Mouse (Mus musculus) liver, embryonic 12.5 days (tissue): ENCODE data around the gene Tfe3. TPM values are rescaled to one million over a fixed set of nuclear protein-coding genes. Genes with fewer than 3 reads are reported as not detected.
A peak's percentile ranks its signal among the peaks of the same experiment; 100 is the strongest.

Experiments
- ATAC-seq: fragments of 200-750 bp; cut with Nextera tagmentation; 2 replicates; pipeline ENCODE4 v1.8.0; 2017; ENCODE audit warnings: moderate number of reproducible peaks, mild to moderate bottlenecking, moderate library complexity
- H3K27ac ChIP-seq: fragments of 300-500 bp; sonication (generic); 2 replicates; pipeline ENCODE4 v1.5.1; 2016; ENCODE audit warnings: mild to moderate bottlenecking
- H3K27me3 ChIP-seq: fragments of 300-500 bp; sonication (generic); replicated peaks from 2 replicates; pipeline ENCODE4 v1.6.1; 2016; ENCODE audit warnings: mild to moderate bottlenecking, moderate library complexity
- H3K36me3 ChIP-seq: fragments of 300-500 bp; sonication (generic); 2 replicates; pipeline ENCODE4 v1.6.1; 2016; ENCODE audit warnings: mild to moderate bottlenecking, moderate library complexity
- H3K4me1 ChIP-seq: fragments of 300-500 bp; sonication (generic); 2 replicates; pipeline ENCODE4 v1.6.1; 2016
- H3K4me2 ChIP-seq: fragments of 300-500 bp; sonication (generic); 2 replicates; pipeline ENCODE4 v1.6.1; 2016; ENCODE audit warnings: mild to moderate bottlenecking, moderate library complexity
- H3K4me3 ChIP-seq: fragments of 300-500 bp; sonication (generic); 2 replicates; pipeline ENCODE4 v1.5.1; 2016; ENCODE audit warnings: mild to moderate bottlenecking, moderate library complexity
- H3K9ac ChIP-seq: fragments of 300-500 bp; sonication (generic); 2 replicates; pipeline ENCODE4 v1.6.1; 2016; ENCODE audit warnings: mild to moderate bottlenecking, moderate library complexity
- H3K9me3 ChIP-seq: fragments of 300-500 bp; sonication (generic); replicated peaks from 2 replicates; pipeline ENCODE4 v1.6.1; 2016; ENCODE audit warnings: mild to moderate bottlenecking, moderate library complexity
- WGBS: fragments of 180-500 bp; shearing (Covaris S2); methylation state at CpG from one replicate; pipeline ENCODE4 v1.1.7; 2016; ENCODE audit not compliant: insufficient replicate concordance; 5-methylcytosine and 5-hydroxymethylcytosine counted together
- polyA plus RNA-seq: library from polyadenylated mRNA; unstranded; fragments of >200 nt; fragmentation: Nextera tagmentation; extraction: Ambion mirVana; gene quantifications from 2 replicates; pipeline ENCODE4 v1.2.1, GENCODE M21; 2016

Tfe3 gene
- polyA plus RNA-seq, 1 experiment from 2014 or later: 14.1 TPM

DNA sequence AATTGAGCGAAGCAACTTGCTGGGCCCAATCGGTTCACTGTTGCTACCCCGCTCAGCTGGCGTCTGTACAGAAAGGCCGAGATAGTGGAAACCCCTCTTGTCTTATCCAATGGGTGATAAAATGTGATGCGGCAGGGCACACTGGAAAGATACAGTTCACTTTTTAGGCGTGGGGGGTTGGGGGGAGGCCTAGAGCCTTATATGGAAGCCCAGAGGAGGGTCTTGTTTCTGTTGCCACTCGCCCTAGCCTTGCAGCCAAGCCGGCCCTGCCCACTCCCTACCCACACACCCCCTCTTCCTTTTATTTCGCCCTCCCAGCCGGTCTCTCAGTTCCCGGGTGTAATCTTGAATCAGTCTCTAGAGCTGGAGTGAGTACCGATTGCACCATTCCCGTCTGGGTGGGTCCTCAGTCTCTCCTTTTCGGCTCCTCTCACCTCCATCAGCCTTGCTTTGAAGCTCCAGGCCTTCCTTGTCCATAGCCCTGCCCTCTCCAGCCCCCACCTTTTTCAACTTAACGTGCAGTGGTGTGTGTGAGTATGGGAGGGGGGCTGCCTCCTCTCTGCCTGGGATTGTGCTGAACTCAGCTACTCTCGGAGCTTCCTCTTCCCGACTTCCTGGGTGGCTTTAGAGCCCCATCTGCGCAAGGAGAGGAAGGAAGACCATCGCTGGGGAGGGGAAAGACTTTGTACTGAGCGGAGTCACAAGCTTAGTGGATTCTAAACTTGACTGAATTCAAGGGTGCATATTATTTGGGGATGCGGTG is 1.5 kb downstream of the Tfe3 start:
- H3K27me3 ChIP-seq: no peaks in the 10 kb centered on the region
- H3K9me3 ChIP-seq: no peaks in the 10 kb centered on the region
- WGBS: 3% methylated on average over 21 of the region's 22 CpGs
- H3K4me2 ChIP-seq: peak overlapping the region; percentile 83
- H3K4me1 ChIP-seq: peaks cover 46% of the 10 kb centered on the region
- H3K36me3 ChIP-seq: peaks cover 21% of the 10 kb centered on the region
- ATAC-seq: 0 out of 2 replicates have a peak, but pooled peaks have one; percentile 4
- peak overlapping the region; percentile 80 for H3K27ac ChIP-seq
- peak overlapping the region; percentile 73 for H3K9ac ChIP-seq
- peak overlapping the region; percentile 74 for H3K4me3 ChIP-seq

DNA sequence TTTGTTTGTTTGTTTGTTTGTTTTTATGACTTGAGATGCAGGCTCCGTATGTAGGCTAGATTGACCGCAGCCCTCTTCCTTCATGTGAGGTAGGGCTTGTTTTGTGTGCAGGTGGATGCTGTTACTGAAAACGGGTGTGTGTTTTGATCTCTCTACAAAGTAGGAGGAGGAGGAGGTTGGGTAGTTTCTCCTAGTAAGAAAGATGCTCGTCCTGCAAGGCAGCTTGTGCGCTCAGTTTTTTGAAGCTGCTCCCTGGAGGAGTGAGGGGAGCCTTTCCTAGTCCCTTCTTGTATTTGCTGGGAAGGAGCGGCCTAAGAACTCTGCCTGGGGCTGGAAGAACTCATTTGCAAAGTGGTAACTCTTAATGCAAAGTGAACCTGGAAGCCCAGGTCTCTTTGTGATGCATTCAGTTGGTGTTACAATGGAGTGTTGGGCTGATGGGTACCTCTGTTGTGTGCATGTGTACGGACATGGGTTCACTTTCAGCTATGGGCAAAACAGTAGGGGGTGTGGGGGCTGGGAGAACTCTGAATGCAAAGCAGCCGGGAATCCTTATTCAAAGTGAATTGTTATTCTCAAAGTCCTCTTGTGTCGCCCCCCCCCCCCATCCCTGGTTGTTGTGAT is 2.4 kb downstream of the Tfe3 start:
- H3K9ac ChIP-seq: peak overlapping the region; percentile 58; the same call in 1 of the 2 replicates

DNA sequence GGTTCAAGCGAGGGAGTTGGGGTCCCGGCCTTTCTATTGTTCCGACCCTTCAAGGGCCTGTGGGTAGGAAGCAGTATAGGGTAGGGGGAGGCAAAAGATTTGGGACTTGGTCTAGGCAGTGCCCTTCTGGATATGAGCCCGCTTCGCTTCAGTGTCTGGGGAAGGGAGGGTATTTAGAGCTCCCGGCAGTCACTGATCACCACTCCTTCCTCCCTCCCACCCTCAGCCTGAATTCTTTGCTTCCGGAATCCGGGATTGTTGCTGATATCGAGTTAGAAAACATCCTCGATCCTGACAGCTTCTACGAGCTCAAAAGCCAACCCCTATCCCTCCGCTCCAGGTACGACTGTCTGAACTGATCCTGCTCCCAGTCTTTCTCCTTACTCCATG is 2.9 kb downstream of the Tfe3 start:
- Histone ChIP-seq H3K4me2 (peak overlapping the region; percentile 83), H3K4me3 (peak overlapping the region; percentile 74), H3K27me3 (no peaks in the 10 kb centered on the region), H3K9me3 (no peaks in the 10 kb centered on the region), H3K9ac (peak overlapping the region; percentile 58), H3K27ac (peak overlapping the region; percentile 60; the same call in 1 of the 2 replicates), H3K4me1 (peaks cover 58% of the 10 kb centered on the region), H3K36me3 (peaks cover 32% of the 10 kb centered on the region)
- 14% methylated on average over 11 of the region's 13 CpGs for WGBS
- ATAC-seq: no peak

More for the DNA sequence above, 2.4 kb downstream of the Tfe3 start:
- Histone ChIP-seq H3K36me3 (peaks cover 26% of the 10 kb centered on the region), H3K4me2 (peak overlapping the region; percentile 83), H3K4me3 (peak overlapping the region; percentile 74), H3K4me1 (peaks cover 56% of the 10 kb centered on the region), H3K9me3 (no peaks in the 10 kb centered on the region), H3K27ac (no peak overlapping the region), H3K27me3 (no peaks in the 10 kb centered on the region)
- ATAC-seq: no peak
- 26% methylated on average over 9 of the region's 9 CpGs for WGBS

DNA sequence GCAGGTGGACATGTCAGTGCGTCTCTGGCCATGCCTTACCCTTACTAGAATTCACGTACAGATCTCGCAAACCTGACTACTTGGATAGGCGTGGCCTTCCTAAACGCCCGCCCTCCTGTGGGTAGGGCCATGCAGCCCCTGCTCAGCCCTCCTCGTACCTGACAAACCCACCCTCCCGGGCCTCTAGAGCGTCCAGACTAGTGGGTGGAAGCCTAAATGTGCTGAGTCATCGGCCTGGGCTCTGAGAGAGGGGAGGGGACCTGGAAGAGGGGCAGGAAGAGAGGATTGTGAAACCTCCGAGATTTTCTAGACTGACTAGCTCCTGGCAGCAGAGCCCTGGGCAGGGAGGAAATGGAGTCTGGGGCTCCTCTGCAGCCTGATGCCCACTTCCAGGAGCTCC is 3.4 kb downstream of the Tfe3 start:
- H3K4me2 ChIP-seq: peak overlapping the region; percentile 83
- H3K9ac ChIP-seq: peak overlapping the region; percentile 58
- no peaks in the 10 kb centered on the region for H3K9me3 ChIP-seq
- peak overlapping the region; percentile 74 for H3K4me3 ChIP-seq
- H3K4me1 ChIP-seq: peaks cover 58% of the 10 kb centered on the region
- WGBS: 6% methylated on average over 11 of the region's 11 CpGs
- peak overlapping the region; percentile 60; the same call in 1 of the 2 replicates for H3K27ac ChIP-seq
- no peaks in the 10 kb centered on the region for H3K27me3 ChIP-seq
- ATAC-seq: peak; percentile 58
- peaks cover 36% of the 10 kb centered on the region for H3K36me3 ChIP-seq

DNA sequence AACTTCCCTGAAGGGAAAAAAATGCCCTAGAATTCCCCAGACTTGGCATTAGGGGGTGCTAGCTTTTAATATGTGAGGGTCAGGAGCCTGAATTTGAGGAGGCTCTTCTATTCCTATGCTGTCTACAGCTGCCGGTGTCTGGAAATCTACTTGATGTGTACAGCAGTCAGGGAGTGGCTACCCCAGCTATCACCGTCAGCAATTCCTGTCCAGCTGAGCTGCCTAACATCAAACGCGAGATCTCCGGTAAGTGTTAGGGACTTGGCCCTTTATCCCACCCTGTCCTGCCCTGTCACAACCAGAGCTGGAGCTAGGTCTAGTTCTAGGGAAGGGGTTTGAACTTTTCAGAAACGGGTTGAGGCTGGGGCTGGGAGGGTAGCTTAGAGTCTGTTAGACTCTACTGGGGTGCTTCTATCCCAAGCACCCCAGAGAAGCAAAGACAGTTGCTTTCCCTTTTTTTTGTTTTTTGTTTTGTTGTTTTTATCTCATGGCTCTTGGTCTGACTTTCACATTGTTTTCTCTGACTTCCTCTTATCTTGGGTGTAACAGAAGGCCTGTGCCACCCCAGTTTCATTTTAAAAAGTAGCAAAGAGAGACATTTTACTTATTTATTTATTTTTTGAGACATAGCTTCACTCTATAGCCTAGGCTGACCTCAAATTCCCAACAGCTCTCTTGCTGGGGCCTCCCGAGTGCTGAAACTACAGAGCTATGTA is 7.1 kb downstream of the Tfe3 start:
- ATAC-seq: peak; percentile 48; the same call in 1 of the 2 replicates
- H3K4me2 ChIP-seq: peak overlapping the region; percentile 16; the same call in 1 of the 2 replicates
- H3K27ac ChIP-seq: peak overlapping the region; percentile 73
- peaks cover 42% of the 10 kb centered on the region for H3K4me1 ChIP-seq
- H3K27me3 ChIP-seq: no peaks in the 10 kb centered on the region
- 0 out of 2 replicates have a peak overlapping the region, but pooled peaks have one; percentile 35 for H3K9ac ChIP-seq
- H3K36me3 ChIP-seq: peaks cover 70% of the 10 kb centered on the region
- H3K9me3 ChIP-seq: no peaks in the 10 kb centered on the region
- 39% methylated on average over 7 of the region's 7 CpGs for WGBS
- H3K4me3 ChIP-seq: no peak overlapping the region

DNA sequence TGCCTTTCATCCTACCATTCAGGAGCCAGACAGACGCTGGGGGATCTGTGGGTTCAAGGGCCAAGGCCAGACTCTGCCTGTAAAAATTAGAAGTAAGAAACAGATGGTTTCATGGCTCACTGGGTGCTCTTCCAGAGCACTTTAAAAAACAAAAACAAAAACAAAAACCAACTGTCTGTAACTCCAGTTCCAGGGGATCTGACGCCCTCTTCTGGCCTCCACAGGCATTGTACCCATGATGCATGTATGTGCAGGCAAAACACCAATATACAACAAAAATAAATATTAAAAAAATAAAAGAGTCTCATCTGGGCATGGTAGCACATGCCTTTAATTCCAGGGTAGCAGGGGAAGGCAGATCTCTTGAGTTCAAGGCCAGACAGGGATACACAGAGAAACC is 10.4 kb downstream of the Tfe3 start:
- Histone ChIP-seq H3K27ac (no peak overlapping the region), H3K27me3 (no peaks in the 10 kb centered on the region), H3K4me1 (peaks cover 36% of the 10 kb centered on the region), H3K4me3 (no peak overlapping the region), H3K36me3 (peaks cover 55% of the 10 kb centered on the region), H3K4me2 (no peak overlapping the region), H3K9ac (no peak overlapping the region), H3K9me3 (no peaks in the 10 kb centered on the region)
- no peak for ATAC-seq
- 48% methylated on average over 2 of the region's 2 CpGs for WGBS

DNA sequence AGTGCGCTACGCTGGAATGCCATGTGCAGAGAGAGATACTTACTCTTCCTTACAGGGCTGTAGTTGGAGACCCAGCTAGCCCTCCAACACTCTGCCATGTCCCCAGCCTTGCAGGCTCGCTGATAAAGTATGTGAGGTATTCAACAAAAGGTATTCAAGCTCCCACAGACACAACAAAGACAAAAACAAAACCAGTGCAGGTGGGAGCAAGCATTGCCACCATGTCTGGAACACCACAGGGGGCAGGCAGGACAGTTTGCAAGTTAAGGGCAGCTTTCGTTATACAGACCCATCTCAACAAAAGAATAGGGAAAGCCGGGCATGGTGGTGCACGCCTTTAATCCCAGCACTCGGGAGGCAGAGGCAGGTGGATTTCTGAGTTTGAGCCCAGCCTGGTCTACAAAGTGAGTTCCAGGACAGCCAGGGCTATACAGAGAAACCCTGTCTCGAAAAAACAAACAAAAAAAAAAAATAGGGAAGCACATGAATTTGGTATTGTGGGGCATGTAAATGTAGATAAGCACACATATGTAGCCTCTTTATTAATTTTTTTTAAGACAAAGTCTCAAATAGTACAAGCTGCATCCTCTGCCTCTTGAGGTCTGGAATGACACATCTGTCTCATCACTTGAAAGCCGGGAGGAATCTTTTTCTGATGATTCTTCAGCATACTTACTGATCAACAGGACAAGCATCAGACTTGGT is 13.3 kb downstream of the Tfe3 start:
- H3K4me1 ChIP-seq: peaks cover 43% of the 10 kb centered on the region
- H3K27me3 ChIP-seq: no peaks in the 10 kb centered on the region
- H3K36me3 ChIP-seq: peaks cover 35% of the 10 kb centered on the region
- H3K4me3 ChIP-seq: no peak overlapping the region
- no peaks in the 10 kb centered on the region for H3K9me3 ChIP-seq
- ATAC-seq: no peak
- H3K27ac ChIP-seq: peak overlapping the region; percentile 10; the same call in 1 of the 2 replicates
- no peak overlapping the region for H3K4me2 ChIP-seq
- WGBS: 73% methylated on average over 9 of the region's 9 CpGs
- no peak overlapping the region for H3K9ac ChIP-seq

DNA sequence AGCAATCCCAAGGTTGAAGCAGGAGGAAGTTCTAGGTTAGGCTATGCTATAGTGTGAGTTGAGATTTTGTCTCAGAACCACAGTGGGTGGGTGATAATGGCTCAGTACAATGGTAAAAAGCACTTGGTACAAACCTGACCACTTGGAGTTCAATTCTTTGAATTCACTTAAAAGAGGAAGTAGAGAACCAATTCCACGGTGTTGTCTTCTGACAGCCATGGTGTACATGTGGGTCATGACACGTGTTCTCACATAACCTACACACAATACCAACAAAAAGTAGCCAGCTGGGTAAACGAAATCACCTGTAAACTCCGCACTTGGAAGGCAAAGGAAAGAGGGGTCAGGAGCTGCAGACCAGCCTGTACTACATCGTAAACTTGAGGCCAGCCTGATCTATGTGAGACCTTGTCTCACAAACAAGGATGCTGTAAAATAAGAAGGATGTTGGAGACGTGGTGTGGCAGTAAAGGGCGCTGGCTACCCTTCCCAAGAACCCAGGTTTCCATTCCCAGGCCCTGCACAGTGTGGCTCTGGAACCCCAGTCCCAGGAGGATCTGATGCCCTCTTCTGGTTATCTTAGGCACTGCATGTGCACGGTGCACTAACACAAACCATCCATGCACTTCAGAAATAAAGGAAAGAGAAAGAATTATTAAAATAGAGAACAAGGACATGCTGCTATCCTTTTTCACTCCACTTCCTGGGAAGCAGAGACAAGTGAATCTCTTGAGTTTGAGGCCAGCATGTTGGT is 14.1 kb downstream of the Tfe3 start:
- no peak overlapping the region for H3K9ac ChIP-seq
- no peaks in the 10 kb centered on the region for H3K27me3 ChIP-seq
- peak; percentile 62 for ATAC-seq
- no peak overlapping the region for H3K4me3 ChIP-seq
- 42% methylated on average over 8 of the region's 8 CpGs for WGBS
- no peak overlapping the region for H3K4me2 ChIP-seq
- no peaks in the 10 kb centered on the region for H3K9me3 ChIP-seq
- peaks cover 28% of the 10 kb centered on the region for H3K36me3 ChIP-seq
- peak overlapping the region; percentile 75 for H3K27ac ChIP-seq
- H3K4me1 ChIP-seq: peaks cover 43% of the 10 kb centered on the region

DNA sequence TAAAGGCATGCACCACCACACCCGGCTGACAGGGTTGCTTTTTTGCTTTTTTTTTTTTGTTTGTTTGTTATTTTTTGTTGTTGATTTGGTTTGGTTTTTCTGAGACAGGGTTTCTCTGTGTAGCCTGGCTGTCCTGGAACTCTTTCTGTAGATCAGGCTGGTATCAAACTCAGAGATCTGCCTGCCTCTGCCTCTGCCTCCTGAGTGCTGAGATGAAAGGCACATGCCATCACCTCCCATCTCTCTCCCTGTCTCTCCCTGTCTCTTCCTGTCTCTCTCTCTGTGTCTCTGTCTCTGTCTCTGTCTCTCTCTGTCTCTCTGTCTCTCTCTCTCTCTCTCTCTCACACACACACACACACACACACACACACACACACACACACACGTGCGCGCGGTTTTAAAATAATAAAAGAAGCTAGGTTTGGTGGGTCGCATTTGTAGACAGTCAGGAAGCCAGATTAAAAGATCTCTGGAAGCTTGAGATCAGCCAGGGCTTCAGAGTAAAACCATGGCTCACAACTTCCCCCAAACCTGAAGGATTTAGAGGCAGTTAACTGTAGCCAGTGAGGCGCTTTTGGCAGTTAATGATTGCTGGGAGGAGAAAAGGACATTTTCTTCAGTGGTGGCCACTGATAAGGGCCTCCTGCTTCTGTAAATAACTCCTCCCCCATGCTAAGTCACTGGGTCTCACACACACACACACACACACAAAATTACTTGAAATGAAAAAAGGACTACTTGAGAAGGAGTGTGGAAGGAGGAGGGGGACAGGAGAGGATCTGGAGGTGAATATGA is 16.3 kb downstream of the Tfe3 start:
- Histone ChIP-seq H3K4me3 (peak overlapping the region; percentile 11; the same call in 1 of the 2 replicates), H3K4me2 (peak overlapping the region; percentile 57), H3K27me3 (no peaks in the 10 kb centered on the region), H3K36me3 (peaks cover 8% of the 10 kb centered on the region), H3K4me1 (peaks cover 43% of the 10 kb centered on the region), H3K27ac (peak overlapping the region; percentile 95), H3K9me3 (no peaks in the 10 kb centered on the region), H3K9ac (peak overlapping the region; percentile 53)
- ATAC-seq: peak; percentile 87
- 32% methylated on average over 7 of the region's 7 CpGs for WGBS

DNA sequence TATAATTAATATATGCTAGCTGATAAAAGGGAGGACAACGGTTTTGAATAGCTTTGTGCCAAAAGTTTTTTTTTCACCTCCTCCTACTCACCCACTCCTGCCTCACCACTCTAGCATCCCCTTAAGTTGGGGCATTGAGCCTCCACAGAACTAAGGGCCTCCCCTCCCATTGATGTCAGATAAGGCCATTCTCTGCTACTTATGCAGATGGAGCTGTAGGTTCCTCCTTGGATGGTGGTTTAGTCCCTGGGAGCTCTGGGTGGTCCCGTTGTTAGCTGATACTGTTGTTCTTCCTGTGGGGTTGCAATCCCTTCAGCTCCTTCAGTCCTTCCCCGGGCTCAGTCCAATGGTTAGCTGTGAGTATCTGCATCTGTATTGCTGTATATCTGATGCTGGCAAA is 16.9 kb downstream of the Tfe3 start:
- Histone ChIP-seq H3K4me3 (peak overlapping the region; percentile 29), H3K4me2 (peak overlapping the region; percentile 57), H3K9ac (peak overlapping the region; percentile 53)

More for the DNA sequence above, 16.9 kb downstream of the Tfe3 start:
- peak; percentile 77 for ATAC-seq
- WGBS: 5% methylated on average over 3 of the region's 3 CpGs
- Histone ChIP-seq H3K4me1 (peaks cover 43% of the 10 kb centered on the region), H3K27me3 (no peaks in the 10 kb centered on the region), H3K27ac (peak overlapping the region; percentile 95), H3K36me3 (peaks cover 1% of the 10 kb centered on the region; the same call in 1 of the 2 replicates), H3K9me3 (no peaks in the 10 kb centered on the region)
